Mouse (Mus musculus) E14TG2a.4 (cell line): ENCODE results near the gene Gpx4.

Experiments
- CTCF ChIP-seq: conservative IDR thresholded peaks from 2 replicates; pipeline ENCODE4 v1.5.1; 2014; ENCODE audit warnings: low read length
- POU5F1 ChIP-seq: IDR thresholded peaks from 2 replicates; pipeline ENCODE4 v1.6.1; 2014; ENCODE audit warnings: low read length, borderline replicate concordance

DNA sequence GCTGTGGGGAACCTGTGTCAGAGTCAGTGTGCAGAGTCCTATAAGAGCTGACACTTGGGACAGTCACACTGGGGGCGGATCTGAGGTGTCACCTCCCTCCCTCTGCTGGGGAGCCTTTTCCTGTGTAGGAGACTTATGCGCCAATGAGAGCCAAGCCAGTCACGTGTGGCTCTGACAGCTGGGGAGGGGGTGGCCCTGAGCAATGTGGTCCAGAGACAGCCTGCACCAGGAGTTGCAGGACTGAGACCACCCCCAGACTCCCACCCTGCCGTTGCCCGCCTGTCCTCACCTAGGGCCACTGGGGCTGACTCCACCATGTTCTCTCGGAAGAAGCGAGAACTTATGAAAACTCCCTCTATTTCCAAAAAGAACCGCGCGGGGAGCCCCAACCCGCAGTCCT, 30.5 kb upstream of the Gpx4 start, which contains the start of gene Arhgap45:
- TF ChIP-seq CTCF (no peak), POU5F1 (no peak)
